Mouse (Mus musculus): ENCODE data around the gene A630095N17Rik. TPM values are rescaled to one million over a fixed set of nuclear protein-coding genes. Genes with fewer than 3 reads are reported as not detected.

Gene A630095N17Rik
- polyA plus RNA-seq, 1 experiment = not detected

DNA sequence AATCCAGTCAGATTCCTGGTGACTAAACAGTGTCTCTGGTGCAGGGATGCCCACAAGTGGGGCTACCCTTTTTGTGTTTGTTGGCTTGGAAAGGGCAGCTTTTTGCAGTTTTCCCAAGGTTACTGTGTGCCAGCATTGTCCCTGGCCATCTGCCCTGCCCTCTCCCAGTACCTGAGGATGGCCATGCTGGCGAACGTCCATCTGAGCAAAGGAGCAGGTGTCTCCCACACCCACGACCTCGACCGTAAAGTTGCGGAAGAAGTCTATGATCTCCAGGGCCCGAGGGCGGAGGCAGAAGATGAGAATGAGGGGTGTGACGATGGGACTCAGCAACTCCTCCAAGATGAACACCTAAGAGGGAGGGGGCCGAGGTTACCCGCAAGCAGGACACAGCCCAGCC, 46.4 kb downstream of the A630095N17Rik start:
- no peak for DNase-seq (ENCODE audit: low read depth)
- TF ChIP-seq POLR2A (IDR thresholded peaks at IDR 0.05; ENCODE audit: borderline replicate concordance, extremely low read depth, insufficient read depth, insufficient read length, poor library complexity, severe bottlenecking) = no peak
- TF ChIP-seq CTCF (IDR thresholded peaks at IDR 0.05; ENCODE audit: borderline replicate concordance, extremely low read depth, insufficient read depth, insufficient read length) = no peak

DNA sequence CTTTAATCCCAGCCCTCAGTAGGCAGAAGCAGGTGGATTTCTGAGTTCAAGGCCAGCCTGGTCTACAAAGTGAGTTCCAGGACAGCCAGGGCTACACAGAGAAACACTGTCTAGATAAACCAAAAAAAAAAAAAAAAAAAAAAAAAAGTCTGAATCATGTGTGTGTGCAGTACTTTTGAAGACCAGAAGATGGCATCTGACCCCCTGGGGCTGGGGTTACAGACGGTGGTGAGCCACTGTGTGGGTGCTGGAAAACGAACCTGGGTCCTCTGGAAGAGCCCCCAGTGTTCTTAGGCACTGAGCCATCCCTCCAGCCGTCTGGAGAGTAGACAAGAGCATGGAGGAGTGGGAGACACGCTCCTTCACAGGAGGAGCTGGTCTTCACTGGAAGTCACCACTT, 49.7 kb downstream of the A630095N17Rik start:
- DNase-seq (ENCODE audit: low read depth) = no peak
- TF ChIP-seq POLR2A (IDR thresholded peaks at IDR 0.05; ENCODE audit: borderline replicate concordance, extremely low read depth, insufficient read depth, insufficient read length, poor library complexity, severe bottlenecking) = no peak
- no peak for TF ChIP-seq CTCF (IDR thresholded peaks at IDR 0.05; ENCODE audit: borderline replicate concordance, extremely low read depth, insufficient read depth, insufficient read length)

DNA sequence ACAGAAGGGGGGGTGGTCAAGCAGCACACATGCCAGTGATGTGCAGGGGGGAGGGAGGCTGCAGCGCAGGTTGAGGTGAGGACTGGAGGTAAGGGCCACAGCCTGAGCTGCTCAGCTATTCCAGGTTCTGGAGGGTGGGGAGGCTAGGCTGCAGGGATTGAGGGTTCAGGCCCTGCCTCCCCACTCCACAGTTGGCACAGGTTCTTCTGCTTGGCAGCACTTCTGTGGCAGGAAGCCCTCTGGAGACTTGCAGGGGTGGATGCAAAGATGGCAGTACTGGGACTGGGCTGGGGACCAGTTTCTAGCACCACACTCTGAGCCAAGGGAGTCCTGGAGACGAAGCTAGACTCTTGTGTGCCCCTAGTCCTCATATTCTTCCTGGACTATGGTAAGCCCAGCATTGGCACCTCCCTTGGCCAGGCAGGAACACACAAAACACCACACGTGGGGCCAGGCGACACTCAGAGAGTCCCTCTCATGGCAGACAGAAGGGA, 50.5 kb downstream of the A630095N17Rik start:
- TF ChIP-seq POLR2A (IDR thresholded peaks at IDR 0.05; ENCODE audit: borderline replicate concordance, extremely low read depth, insufficient read depth, insufficient read length, poor library complexity, severe bottlenecking) (no peak), CTCF (IDR thresholded peaks at IDR 0.05; ENCODE audit: borderline replicate concordance, extremely low read depth, insufficient read depth, insufficient read length) (no peak)

DNA sequence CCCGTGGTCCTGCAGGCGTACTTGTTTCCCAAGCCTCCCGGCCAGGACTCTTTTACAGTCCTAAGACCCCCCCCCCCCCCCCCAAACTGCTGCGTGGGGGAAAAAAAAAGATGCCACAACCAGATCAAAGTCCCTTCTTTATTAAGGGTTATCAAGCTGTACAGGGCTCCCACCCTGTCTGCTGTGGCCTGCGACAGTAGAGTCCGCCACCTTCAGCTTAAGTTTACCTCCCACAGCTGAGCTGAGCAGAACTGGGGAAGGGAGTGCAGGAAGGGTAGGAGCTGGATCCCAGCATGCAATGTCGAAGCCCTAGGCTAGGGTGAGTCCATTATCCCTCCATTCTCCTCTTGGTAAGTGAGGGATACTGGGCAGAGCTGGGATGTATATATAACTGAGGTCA, 51.2 kb downstream of the A630095N17Rik start:
- no peak for DNase-seq (ENCODE audit: low read depth)
- TF ChIP-seq CTCF (IDR thresholded peaks at IDR 0.05; ENCODE audit: borderline replicate concordance, extremely low read depth, insufficient read depth, insufficient read length) = no peak
- no peak for TF ChIP-seq POLR2A (IDR thresholded peaks at IDR 0.05; ENCODE audit: borderline replicate concordance, extremely low read depth, insufficient read depth, insufficient read length, poor library complexity, severe bottlenecking)

More for the DNA sequence above, 50.5 kb downstream of the A630095N17Rik start:
- DNase-seq (ENCODE audit: low read depth) = no peak

DNA sequence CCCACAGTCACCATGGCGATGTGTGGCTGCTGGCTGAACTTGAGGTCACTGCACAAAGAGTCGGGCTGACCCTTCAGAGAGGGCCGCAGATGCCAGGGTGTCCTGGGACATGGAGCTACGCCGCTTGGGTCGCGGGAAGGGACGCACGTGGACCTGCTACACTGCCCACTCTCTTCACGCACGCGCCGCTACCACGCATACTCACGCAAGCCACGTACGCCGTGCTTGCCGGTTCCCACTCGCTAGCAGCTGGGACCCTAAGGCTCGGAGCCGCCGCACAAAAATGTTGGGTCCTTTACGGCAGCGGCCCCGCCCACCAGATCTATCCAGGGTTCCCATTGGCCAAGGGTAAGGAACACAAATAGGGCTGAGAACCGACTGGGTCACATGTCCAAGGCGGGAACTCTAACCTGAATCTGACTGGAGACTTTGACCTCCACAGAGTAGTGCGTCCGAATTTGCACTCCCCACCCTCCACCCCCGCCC, 51.8 kb downstream of the A630095N17Rik start, which contains the start of gene Abcb6:
Gene Abcb6 (minus strand): TSS at position 288 of the 486 bp plus-strand sequence.
- TF ChIP-seq POLR2A (IDR thresholded peaks at IDR 0.05; ENCODE audit: borderline replicate concordance, extremely low read depth, insufficient read depth, insufficient read length, poor library complexity, severe bottlenecking) = 0 out of 2 replicates have a peak, but pooled peaks have one; percentile 16
- no peak for TF ChIP-seq CTCF (IDR thresholded peaks at IDR 0.05; ENCODE audit: borderline replicate concordance, extremely low read depth, insufficient read depth, insufficient read length)
- DNase-seq (ENCODE audit: low read depth) = peak; percentile 97

DNA sequence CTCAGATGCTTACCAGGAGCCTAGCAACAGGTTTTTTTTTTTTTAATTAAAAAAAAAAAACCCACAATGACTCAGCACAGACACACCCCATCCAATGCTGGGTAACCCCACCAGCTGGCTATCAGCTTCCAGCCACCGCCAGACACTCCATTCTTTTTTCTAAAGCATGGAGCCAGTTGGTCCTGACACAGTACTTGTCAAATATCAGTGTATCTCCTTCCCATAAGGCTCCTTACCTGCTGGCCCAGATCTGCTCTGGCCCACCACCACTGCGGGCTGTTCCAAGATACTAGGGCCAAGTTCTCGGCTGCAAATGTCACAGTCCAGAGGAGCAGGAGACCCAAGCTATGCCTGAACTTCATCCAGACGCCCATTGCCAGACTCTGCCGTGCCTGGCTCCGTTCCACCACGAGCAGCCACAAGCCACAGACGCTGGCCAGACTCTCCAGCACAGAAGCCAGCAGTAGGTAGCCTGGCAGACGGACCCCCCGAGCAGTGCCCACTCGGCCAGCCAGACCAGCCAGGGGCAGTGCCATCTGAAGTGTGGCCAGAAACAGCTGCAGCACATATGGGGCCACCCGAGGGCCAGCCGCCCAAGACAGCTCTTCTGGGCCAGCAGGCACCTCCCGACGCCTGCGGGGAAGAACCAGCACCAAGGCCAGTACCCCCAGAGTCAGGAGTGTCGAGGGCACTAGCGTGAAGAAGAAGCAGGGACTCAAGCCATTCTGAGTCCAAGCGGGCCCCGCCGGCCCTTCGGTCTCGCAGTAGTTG, 52.4 kb downstream of the A630095N17Rik start:
- DNase-seq (ENCODE audit: low read depth) = peak; percentile 60
- TF ChIP-seq CTCF (IDR thresholded peaks at IDR 0.05; ENCODE audit: borderline replicate concordance, extremely low read depth, insufficient read depth, insufficient read length) (no peak), POLR2A (IDR thresholded peaks at IDR 0.05; ENCODE audit: borderline replicate concordance, extremely low read depth, insufficient read depth, insufficient read length, poor library complexity, severe bottlenecking) (no peak)

Other genes starting within 250 kb of the A630095N17Rik start
- 2.4 and 2.6 TPM in 2 replicates for gene Nhej1, start 106.9 kb downstream of the A630095N17Rik start, polyA plus RNA-seq (2012; rRNA removed)
- gene Slc23a3, start 98.2 kb downstream of the A630095N17Rik start, polyA plus RNA-seq (2012; rRNA removed) = 0.06 TPM in 1 of 2 replicates, not detected in the other
- gene Cnppd1, start 89.4 kb downstream of the A630095N17Rik start, polyA plus RNA-seq (2012; rRNA removed) = 59.8 and 64.9 TPM in 2 replicates
- gene Retreg2, start 89.3 kb downstream of the A630095N17Rik start, polyA plus RNA-seq (2012; rRNA removed) = 184 and 196 TPM in 2 replicates
- gene Zfand2b, start 63.5 kb downstream of the A630095N17Rik start, polyA plus RNA-seq (2012; rRNA removed) = 47.4 and 58.5 TPM in 2 replicates
- 32.6 and 40.9 TPM in 2 replicates for gene Abcb6, start 51.7 kb downstream of the A630095N17Rik start, polyA plus RNA-seq (2012; rRNA removed)
- 22.6 and 34.6 TPM in 2 replicates for gene Ankzf1, start 40.0 kb downstream of the A630095N17Rik start, polyA plus RNA-seq (2012; rRNA removed)
- gene Atg9a, start 39.9 kb downstream of the A630095N17Rik start, polyA plus RNA-seq (2012; rRNA removed) = 63.2 and 68.4 TPM in 2 replicates
- gene Glb1l, start 21.3 kb downstream of the A630095N17Rik start, polyA plus RNA-seq (2012; rRNA removed) = 30.9 and 37.9 TPM in 2 replicates
- gene Stk16, start 21.3 kb downstream of the A630095N17Rik start, polyA plus RNA-seq (2012; rRNA removed) = 214 and 265 TPM in 2 replicates
- 3.3 and 7.9 TPM in 2 replicates for gene Tuba4a, start 12.2 kb downstream of the A630095N17Rik start, polyA plus RNA-seq (2012; rRNA removed)
- gene Dnajb2, start 4.3 kb upstream of the A630095N17Rik start, polyA plus RNA-seq (2012; rRNA removed) = 52.4 and 53.3 TPM in 2 replicates
- 33.4 and 53.4 TPM in 2 replicates for gene Ptprn, start 32.4 kb upstream of the A630095N17Rik start, polyA plus RNA-seq (2012; rRNA removed)
- gene Resp18, start 46.3 kb upstream of the A630095N17Rik start, polyA plus RNA-seq (2012; rRNA removed) = 78.9 and 87.2 TPM in 2 replicates
- 140 and 189 TPM in 2 replicates for gene Dnpep, start 85.9 kb upstream of the A630095N17Rik start, polyA plus RNA-seq (2012; rRNA removed)
- gene Des, start 128.2 kb upstream of the A630095N17Rik start, polyA plus RNA-seq (2012; rRNA removed) = 1.0 and 1.4 TPM in 2 replicates
- 49.2 and 56.1 TPM in 2 replicates for gene Speg, start 143.2 kb upstream of the A630095N17Rik start, polyA plus RNA-seq (2012; rRNA removed)
- gene Gmppa, start 203.8 kb upstream of the A630095N17Rik start, polyA plus RNA-seq (2012; rRNA removed) = 98.7 and 144 TPM in 2 replicates
- 23.3 and 41.3 TPM in 2 replicates for gene Asic4, start 218.3 kb upstream of the A630095N17Rik start, polyA plus RNA-seq (2012; rRNA removed)
- gene Chpf, start 247.2 kb upstream of the A630095N17Rik start, polyA plus RNA-seq (2012; rRNA removed) = 71.7 and 78.3 TPM in 2 replicates
- gene Tmem198, start 247.4 kb upstream of the A630095N17Rik start, polyA plus RNA-seq (2012; rRNA removed) = 46.9 and 57.2 TPM in 2 replicates